Mouse (Mus musculus) heart, postnatal 0 days (tissue): ENCODE data around the gene A430005L14Rik. TPM values are rescaled to one million over a fixed set of nuclear protein-coding genes. Genes with fewer than 3 reads are reported as not detected.

Experiments used
- ATAC-seq: fragments of 200-750 bp; cut with Nextera tagmentation; 2 replicates; pipeline ENCODE4 v1.8.0; 2017; ENCODE audit warnings: low read depth, moderate number of reproducible peaks, moderate library complexity; ENCODE audit not compliant: insufficient read depth
- DNase-seq: peaks from one replicate; pipeline ENCODE4 v3.0.0-alpha.2; 2016; ENCODE audit warnings: low spot score
- H3K27ac ChIP-seq: fragments of 300-500 bp; sonication (generic); 2 replicates; pipeline ENCODE4 v1.5.1; 2014; ENCODE audit warnings: low read depth, mild to moderate bottlenecking
- H3K27me3 ChIP-seq: fragments of 300-500 bp; sonication (generic); 2 replicates; pipeline ENCODE4 v1.6.1; 2014; ENCODE audit warnings: low read length, mixed read lengths; ENCODE audit not compliant: control insufficient read depth, insufficient read depth
- H3K36me3 ChIP-seq: fragments of 300-500 bp; sonication (generic); replicated peaks from 2 replicates; pipeline ENCODE4 v1.6.1; 2014; ENCODE audit warnings: low read length, mixed read lengths; ENCODE audit not compliant: control insufficient read depth, insufficient read depth
- H3K4me1 ChIP-seq: fragments of 300-500 bp; sonication (generic); 2 replicates; pipeline ENCODE4 v1.6.1; 2014; ENCODE audit warnings: antibody characterized with exemption; ENCODE audit not compliant: control insufficient read depth, insufficient read depth
- H3K4me2 ChIP-seq: fragments of 300-500 bp; sonication (generic); 2 replicates; pipeline ENCODE4 v1.6.1; 2014; ENCODE audit warnings: low read depth, mild to moderate bottlenecking, low read length, moderate library complexity
- H3K4me3 ChIP-seq: fragments of 300-500 bp; sonication (generic); 2 replicates; pipeline ENCODE4 v1.5.1; 2014; ENCODE audit warnings: low read depth, low read length
- H3K9ac ChIP-seq: fragments of 300-500 bp; sonication (generic); replicated peaks from 2 replicates; pipeline ENCODE4 v1.6.1; 2014; ENCODE audit warnings: low read depth, low read length, mixed read lengths
- H3K9me3 ChIP-seq: fragments of 300-500 bp; sonication (generic); replicated peaks from 2 replicates; pipeline ENCODE4 v1.6.1; 2016; ENCODE audit warnings: low read length; ENCODE audit not compliant: control insufficient read depth
- CTCF ChIP-seq: IDR thresholded peaks from 2 replicates; pipeline ENCODE4 v1.5.1; 2016; ENCODE audit warnings: antibody characterized with exemption, control low read depth, low read depth
- EP300 ChIP-seq: IDR thresholded peaks from 2 replicates; pipeline ENCODE4 v1.6.1; 2016; ENCODE audit warnings: antibody characterized with exemption, low read depth
- WGBS: fragments of 180-500 bp; shearing (Covaris S2); extraction: QIAGEN DNeasy Blood & Tissue Kit; methylation state at CpG from one replicate; pipeline ENCODE4 v1.1.7; 2014; 5-methylcytosine and 5-hydroxymethylcytosine counted together
- polyA plus RNA-seq: library from polyadenylated mRNA; unstranded; fragments of >200 nt; fragmentation: Nextera tagmentation; extraction: Ambion mirVana; gene quantifications from 2 replicates; pipeline ENCODE4 v1.2.1, GENCODE M21; 2015
- total RNA-seq: library from RNA; depleted of rRNA; stranded (reverse); fragments of >200 nt; gene quantifications from 2 replicates; pipeline ENCODE4 v1.2.3, GENCODE M21; 2014; ENCODE audit warnings: low replicate concordance

The A430005L14Rik gene
- total and polyA plus RNA-seq, 2 experiments from 2014 or later: 27.1 to 45.0 TPM

- Histone ChIP-seq H3K4me2 (no peak overlapping the region), H3K9ac (no peak overlapping the region), H3K4me1 (no peaks in the 10 kb centered on the region), H3K4me3 (no peak overlapping the region), H3K27me3 (peaks cover 29% of the 10 kb centered on the region), H3K36me3 (no peaks in the 10 kb centered on the region), H3K27ac (no peak overlapping the region), H3K9me3 (no peaks in the 10 kb centered on the region)
- WGBS: 55% methylated on average over 2 of the region's 2 CpGs
- ATAC-seq: no peak
- no peak for DNase-seq
- TF ChIP-seq EP300 (no peak), CTCF (no peak)
Observed at GRCm38 (mm10) chr4:153950372-153950771, 6.7 kb upstream of the A430005L14Rik start.

DNA sequence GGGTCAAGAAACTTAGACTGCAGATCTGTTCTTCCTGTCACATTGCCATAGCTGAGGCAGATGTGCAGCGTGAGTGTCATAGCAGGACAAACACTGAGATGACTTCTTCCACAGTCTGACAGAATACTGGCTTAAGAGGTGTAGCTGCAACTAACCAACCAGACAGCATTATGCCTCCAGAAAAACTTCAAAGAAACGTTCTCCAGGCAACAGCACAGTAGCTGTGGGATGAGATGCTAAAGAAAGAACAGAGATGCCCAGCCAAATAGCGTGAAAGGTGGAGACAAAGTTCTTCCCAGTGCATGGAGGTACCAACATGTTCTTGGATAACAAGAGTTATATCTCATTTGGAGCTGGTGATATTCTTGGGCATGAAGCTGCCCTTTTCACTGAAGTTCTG is 5.9 kb upstream of the A430005L14Rik start:
- Histone ChIP-seq H3K9me3 (no peaks in the 10 kb centered on the region), H3K36me3 (no peaks in the 10 kb centered on the region), H3K27ac (no peak overlapping the region), H3K4me2 (no peak overlapping the region), H3K9ac (no peak overlapping the region), H3K4me1 (no peaks in the 10 kb centered on the region), H3K4me3 (no peak overlapping the region), H3K27me3 (peaks cover 35% of the 10 kb centered on the region)
- DNase-seq (no peak), ATAC-seq (no peak)
- TF ChIP-seq CTCF: no peak
- TF ChIP-seq EP300: no peak
- WGBS: 54% methylated on average over 3 of the region's 3 CpGs

- 49% methylated on average over 5 of the region's 5 CpGs for WGBS
- Histone ChIP-seq H3K9me3 (no peaks in the 10 kb centered on the region), H3K9ac (no peak overlapping the region), H3K4me1 (no peaks in the 10 kb centered on the region), H3K4me2 (no peak overlapping the region), H3K27ac (no peak overlapping the region), H3K4me3 (no peak overlapping the region), H3K36me3 (no peaks in the 10 kb centered on the region), H3K27me3 (peaks cover 32% of the 10 kb centered on the region)
- no peak for TF ChIP-seq EP300
- TF ChIP-seq CTCF: no peak
- DNase-seq (no peak), ATAC-seq (no peak)
Observed at GRCm38 (mm10) chr4:153951692-153952091, 5.3 kb upstream of the A430005L14Rik start.

- Histone ChIP-seq H3K4me1 (peaks cover 11% of the 10 kb centered on the region; the same call in 1 of the 2 replicates), H3K27me3 (peaks cover 22% of the 10 kb centered on the region), H3K9me3 (no peaks in the 10 kb centered on the region), H3K27ac (no peak overlapping the region), H3K4me3 (no peak overlapping the region), H3K36me3 (peaks cover 10% of the 10 kb centered on the region), H3K9ac (no peak overlapping the region), H3K4me2 (no peak overlapping the region)
- TF ChIP-seq EP300 (no peak), CTCF (no peak)
- DNase-seq (no peak), ATAC-seq (no peak)
- 75% methylated on average over 8 of the region's 8 CpGs for WGBS
Observed at GRCm38 (mm10) chr4:153955651-153956050, 1.4 kb upstream of the A430005L14Rik start.

DNA sequence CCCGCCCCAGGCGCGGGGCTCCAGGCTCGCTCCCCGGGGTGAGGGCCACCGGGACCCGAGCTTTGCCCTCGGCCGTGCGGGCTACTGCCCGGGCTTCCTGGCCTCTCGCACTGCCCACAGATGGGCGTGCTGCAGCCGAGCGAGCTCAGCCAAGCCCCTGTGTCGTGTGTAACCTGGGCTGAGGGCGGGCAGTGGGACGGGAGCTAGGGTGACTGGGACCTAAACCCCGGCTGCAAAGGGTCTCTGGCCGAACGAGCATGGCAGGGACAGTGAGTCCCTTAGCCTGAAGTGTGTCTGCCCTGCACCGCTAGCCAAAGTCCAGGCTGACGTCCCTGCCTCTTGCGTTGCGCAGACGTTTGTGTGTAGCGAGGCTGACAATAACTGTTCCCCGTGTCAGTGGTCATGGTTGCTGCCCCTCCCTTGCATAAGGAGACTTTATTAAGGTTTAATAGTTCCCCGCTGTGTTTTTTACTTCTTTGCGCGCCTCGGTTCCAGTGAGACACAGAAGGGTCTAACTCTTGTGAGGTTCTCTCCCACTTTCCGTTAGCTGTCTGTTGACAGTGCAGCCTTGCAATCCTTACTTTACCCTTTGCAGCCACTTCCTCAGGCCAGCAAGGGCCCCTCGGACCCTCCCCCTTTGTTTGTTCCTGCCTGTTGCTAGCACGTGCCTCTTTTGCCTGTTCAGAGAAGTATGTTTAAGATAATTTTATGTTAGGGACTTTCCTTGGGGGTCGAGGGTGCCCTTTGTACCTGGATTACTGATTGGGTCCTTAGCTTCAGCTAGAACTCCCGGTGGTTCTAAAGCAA is 610 bp downstream of the A430005L14Rik start:
- peak overlapping the region; percentile 83 for H3K4me3 ChIP-seq
- DNase-seq: peak; percentile 18
- no peaks in the 10 kb centered on the region for H3K9me3 ChIP-seq
- H3K4me1 ChIP-seq: peaks cover 11% of the 10 kb centered on the region; the same call in 1 of the 2 replicates
- peak overlapping the region; percentile 88 for H3K9ac ChIP-seq
- peak overlapping the region; percentile 90 for H3K27ac ChIP-seq
- H3K36me3 ChIP-seq: peaks cover 30% of the 10 kb centered on the region
- ATAC-seq: peak; percentile 66
- peak overlapping the region; percentile 91 for H3K4me2 ChIP-seq
- WGBS: under 1% methylated on average over 36 of the region's 37 CpGs
- H3K27me3 ChIP-seq: peaks cover 16% of the 10 kb centered on the region
- TF ChIP-seq CTCF (no peak), EP300 (no peak)

- no peaks in the 10 kb centered on the region for H3K27me3 ChIP-seq
- ATAC-seq: no peak
- no peaks in the 10 kb centered on the region for H3K9me3 ChIP-seq
- peaks cover 11% of the 10 kb centered on the region; the same call in 1 of the 2 replicates for H3K4me1 ChIP-seq
- TF ChIP-seq CTCF (no peak), EP300 (no peak)
- H3K9ac ChIP-seq: no peak overlapping the region
- 76% methylated on average over 7 of the region's 7 CpGs for WGBS
- no peak for DNase-seq
- peaks cover 66% of the 10 kb centered on the region for H3K36me3 ChIP-seq
- H3K27ac ChIP-seq: no peak overlapping the region
- no peak overlapping the region for H3K4me2 ChIP-seq
- H3K4me3 ChIP-seq: no peak overlapping the region
Observed at GRCm38 (mm10) chr4:153962631-153963030, 5.6 kb downstream of the A430005L14Rik start.
